Mouse (Mus musculus) liver, adult 2 months (tissue): ENCODE data around the gene Traf6.

ENCODE experiments used
- CTCF ChIP-seq: fragments of 200-500 bp; IDR thresholded peaks from 2 replicates; pipeline ENCODE4 v1.5.1; 2011; ENCODE audit warnings: low read depth, low read length, control low read depth
- POLR2A ChIP-seq: fragments of 200-500 bp; IDR thresholded peaks from 2 replicates; pipeline ENCODE4 v1.6.1; 2011; ENCODE audit warnings: low read length, control low read depth; ENCODE audit not compliant: insufficient read depth; ENCODE audit errors: extremely low read depth

DNA sequence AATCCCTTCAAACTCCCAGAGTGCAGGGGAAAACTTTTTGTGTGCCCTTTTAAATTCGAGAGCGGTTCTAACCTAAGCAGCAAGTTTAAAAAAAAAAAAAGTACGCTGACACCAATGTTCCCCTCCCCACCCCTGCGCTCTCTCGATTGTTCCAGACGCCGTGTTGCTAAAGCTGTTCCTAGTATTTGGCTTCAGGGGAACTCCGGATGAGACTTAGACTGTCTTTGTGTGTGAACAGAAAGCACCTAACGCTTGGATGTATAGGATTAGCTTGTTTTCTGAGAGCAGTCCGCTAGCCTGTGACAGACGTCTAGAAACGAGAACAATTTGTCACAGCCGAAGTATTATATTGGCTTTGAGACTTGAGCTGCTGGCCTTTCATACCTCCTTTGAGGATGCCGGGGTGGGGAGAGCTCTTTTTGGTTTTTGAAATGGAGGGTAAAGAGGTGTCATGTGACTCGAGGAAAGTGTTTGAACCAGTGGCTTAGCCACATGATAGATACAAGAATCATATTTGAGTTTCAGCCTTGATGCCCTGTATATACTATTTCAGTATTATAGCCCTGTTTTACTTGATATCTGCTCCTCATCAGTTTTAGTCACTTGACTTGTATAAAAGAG, 1.0 kb downstream of the Traf6 start:
- TF ChIP-seq POLR2A (no peak), CTCF (no peak)
